ENCODE assay signal across 36 mouse cellular contexts in genomic region chr16:32450133-32450532, GRCm38 (mm10). TPM values are rescaled to one million over a fixed set of nuclear protein-coding genes. Genes with fewer than 3 reads are reported as not detected.
DNase-seq lines count a peak whose midpoint lies in the region; ATAC-seq lines count a peak whose summit lies in the region.
"Had no signal": no experiment of that assay in that cellular context is flagged by ENCODE, and none has a peak within 500 bp of the region (broad histone marks: within the 10 kb centered on the region; RNA-seq: fewer than 3 reads in every experiment).

No protein-coding gene starts in this region.

- no peaks in the 10 kb centered on the region for H3K27me3 ChIP-seq in liver, embryonic 11.5 days (replicated peaks; ENCODE audit: control insufficient read depth, insufficient read depth, low read length)
- no peaks in the 10 kb centered on the region for H3K27me3 ChIP-seq in liver, embryonic 15.5 days
- no peaks in the 10 kb centered on the region for H3K27me3 ChIP-seq in stomach, embryonic 16.5 days (ENCODE audit: control insufficient read depth, insufficient read depth, low read length)
- H3K27me3 ChIP-seq in forebrain, embryonic 12.5 days: no peaks in the 10 kb centered on the region
- H3K27me3 ChIP-seq in kidney, embryonic 16.5 days (ENCODE audit: insufficient read depth, low read length): no peaks in the 10 kb centered on the region
- H3K27me3 ChIP-seq in kidney, embryonic 15.5 days: no peaks in the 10 kb centered on the region
- H3K27me3 ChIP-seq: forebrain, embryonic 13.5 days; heart, embryonic 13.5 days; midbrain, embryonic 13.5 days had no signal

- WGBS in liver, embryonic 11.5 days: 80% methylated on average over 2 of the region's 2 CpGs
- WGBS in liver, embryonic 15.5 days (ENCODE audit: insufficient replicate concordance): 73% methylated on average over 2 of the region's 2 CpGs
- 91% methylated on average over 2 of the region's 2 CpGs for WGBS in stomach, embryonic 16.5 days
- 96% methylated on average over 2 of the region's 2 CpGs for WGBS in forebrain, embryonic 12.5 days
- 92% methylated on average over 2 of the region's 2 CpGs for WGBS in kidney, embryonic 16.5 days
- 82% methylated on average over 2 of the region's 2 CpGs for WGBS in kidney, embryonic 15.5 days

- no peaks in the 10 kb centered on the region for H3K9me3 ChIP-seq in liver, embryonic 11.5 days (ENCODE audit: control insufficient read depth, low read length)
- H3K9me3 ChIP-seq in liver, embryonic 15.5 days (replicated peaks): no peaks in the 10 kb centered on the region
- no peaks in the 10 kb centered on the region for H3K9me3 ChIP-seq in stomach, embryonic 16.5 days (replicated peaks; ENCODE audit: control insufficient read depth, low read length)
- no peaks in the 10 kb centered on the region for H3K9me3 ChIP-seq in forebrain, embryonic 12.5 days
- no peaks in the 10 kb centered on the region for H3K9me3 ChIP-seq in kidney, embryonic 16.5 days (ENCODE audit: low read length)
- H3K9me3 ChIP-seq in kidney, embryonic 15.5 days (replicated peaks): no peaks in the 10 kb centered on the region
- H3K9me3 ChIP-seq: forebrain, embryonic 13.5 days; heart, embryonic 13.5 days; midbrain, embryonic 13.5 days had no signal

- peak overlapping the region; percentile 28 for H3K9ac ChIP-seq in liver, embryonic 11.5 days (ENCODE audit: low read depth, low read length)
- peak overlapping the region; percentile 32; the same call in 1 of the 2 replicates for H3K9ac ChIP-seq in liver, embryonic 15.5 days
- no peak overlapping the region for H3K9ac ChIP-seq in stomach, embryonic 16.5 days (ENCODE audit: low read length)
- H3K9ac ChIP-seq in forebrain, embryonic 12.5 days: no peak overlapping the region
- H3K9ac ChIP-seq in kidney, embryonic 16.5 days (replicated peaks; ENCODE audit: low read length): no peak overlapping the region
- H3K9ac ChIP-seq in kidney, embryonic 15.5 days: no peak overlapping the region
- H3K9ac ChIP-seq: forebrain, embryonic 13.5 days; heart, embryonic 13.5 days; hindbrain, embryonic 14.5 days; midbrain, embryonic 13.5 days had no signal

- no peak for DNase-seq in liver, embryonic 11.5 days (ENCODE audit: low spot score)
- no peak for DNase-seq in liver
- DNase-seq: adrenal gland, adult 2 months; adrenal gland, postnatal 36 days; cerebellum, adult 8-10 months; cerebellum, postnatal 36 days; gastrocnemius, postnatal 25 days; heart, adult 2 months; heart, postnatal 10 days; kidney, adult 2 months; kidney, postnatal 14 days; layer of hippocampus, adult 9-11 months; lung, postnatal 10 days; thymus, adult 18-20 months; thymus, postnatal 36 days had no signal

- ATAC-seq in liver, embryonic 11.5 days (replicated peaks; ENCODE audit: low FRiP score): peak; percentile 37; the same call in 1 of the 2 replicates
- ATAC-seq in erythroid progenitor cell, adult 5-6 weeks (replicated peaks; ENCODE audit: low FRiP score, poor library complexity, severe bottlenecking): peak; percentile 16; the same call in 1 of the 2 replicates
- peak; percentile 63 for ATAC-seq in liver, embryonic 15.5 days (ENCODE audit: insufficient read depth)
- ATAC-seq in stomach, embryonic 16.5 days (ENCODE audit: insufficient read depth, low FRiP score): no peak
- ATAC-seq in forebrain, embryonic 12.5 days (ENCODE audit: low FRiP score): no peak
- ATAC-seq in kidney, embryonic 16.5 days (ENCODE audit: low FRiP score, low TSS enrichment): no peak
- ATAC-seq in kidney, embryonic 15.5 days (replicated peaks; ENCODE audit: low FRiP score): no peak
- ATAC-seq: forebrain, embryonic 13.5 days; midbrain, embryonic 13.5 days had no signal

- peaks cover 33% of the 10 kb centered on the region for H3K4me1 ChIP-seq in liver, embryonic 11.5 days (replicated peaks; ENCODE audit: control insufficient read depth, insufficient read depth, low read length)
- peaks cover 77% of the 10 kb centered on the region for H3K4me1 ChIP-seq in liver, embryonic 15.5 days (replicated peaks)
- H3K4me1 ChIP-seq in stomach, embryonic 16.5 days (ENCODE audit: control insufficient read depth, insufficient read depth, low read length): 0 out of 2 replicates have a peak, but pooled peaks cover 6% of the 10 kb centered on the region
- H3K4me1 ChIP-seq in forebrain, embryonic 12.5 days: no peaks in the 10 kb centered on the region
- H3K4me1 ChIP-seq in kidney, embryonic 16.5 days (ENCODE audit: insufficient read depth, low read length): no peaks in the 10 kb centered on the region
- H3K4me1 ChIP-seq in kidney, embryonic 15.5 days: no peaks in the 10 kb centered on the region
- H3K4me1 ChIP-seq: forebrain, embryonic 13.5 days; midbrain, embryonic 13.5 days had no signal

- H3K27ac ChIP-seq in liver, embryonic 11.5 days (ENCODE audit: low read depth, low read length): peak overlapping the region; percentile 53
- peak overlapping the region; percentile 92 for H3K27ac ChIP-seq in liver, embryonic 15.5 days (replicated peaks)
- peak overlapping the region; percentile 72; the same call in 1 of the 2 replicates for H3K27ac ChIP-seq in stomach, embryonic 16.5 days (ENCODE audit: low read length)
- H3K27ac ChIP-seq in forebrain, embryonic 12.5 days: no peak overlapping the region
- no peak overlapping the region for H3K27ac ChIP-seq in kidney, embryonic 16.5 days (ENCODE audit: low read length)
- H3K27ac ChIP-seq in kidney, embryonic 15.5 days: no peak overlapping the region
- H3K27ac ChIP-seq: forebrain, embryonic 13.5 days; heart, adult 2 months; heart, embryonic 13.5 days; hindbrain, embryonic 14.5 days; macrophage; midbrain, embryonic 13.5 days had no signal

- peaks cover 19% of the 10 kb centered on the region for H3K36me3 ChIP-seq in liver, embryonic 11.5 days (ENCODE audit: control insufficient read depth, insufficient read depth, low read length)
- H3K36me3 ChIP-seq in liver, embryonic 15.5 days (replicated peaks): peaks cover 36% of the 10 kb centered on the region
- H3K36me3 ChIP-seq in stomach, embryonic 16.5 days (ENCODE audit: control insufficient read depth, insufficient read depth, low read length): no peaks in the 10 kb centered on the region
- peaks cover 14% of the 10 kb centered on the region for H3K36me3 ChIP-seq in forebrain, embryonic 12.5 days (replicated peaks)
- H3K36me3 ChIP-seq in kidney, embryonic 16.5 days (ENCODE audit: insufficient read depth, low read length): 0 out of 2 replicates have a peak, but pooled peaks cover 8% of the 10 kb centered on the region
- peaks cover 25% of the 10 kb centered on the region for H3K36me3 ChIP-seq in kidney, embryonic 15.5 days

- no peak overlapping the region for H3K4me3 ChIP-seq in liver, embryonic 11.5 days (ENCODE audit: low read depth, low read length)
- H3K4me3 ChIP-seq in liver, embryonic 15.5 days (replicated peaks): peak overlapping the region; percentile 37
- H3K4me3 ChIP-seq in stomach, embryonic 16.5 days (replicated peaks; ENCODE audit: low read length): no peak overlapping the region
- no peak overlapping the region for H3K4me3 ChIP-seq in forebrain, embryonic 12.5 days (replicated peaks)
- no peak overlapping the region for H3K4me3 ChIP-seq in kidney, embryonic 16.5 days (ENCODE audit: low read length)
- H3K4me3 ChIP-seq in kidney, embryonic 15.5 days (replicated peaks): no peak overlapping the region
- H3K4me3 ChIP-seq: forebrain, embryonic 13.5 days; heart, adult 2 months; heart, embryonic 13.5 days; midbrain, embryonic 13.5 days had no signal

- peak overlapping the region; percentile 46 for H3K4me2 ChIP-seq in liver, embryonic 11.5 days
- H3K4me2 ChIP-seq in liver, embryonic 15.5 days: peak overlapping the region; percentile 74
- no peak overlapping the region for H3K4me2 ChIP-seq in stomach, embryonic 16.5 days (ENCODE audit: low read depth, low read length)
- H3K4me2 ChIP-seq in forebrain, embryonic 12.5 days: no peak overlapping the region
- H3K4me2 ChIP-seq in kidney, embryonic 16.5 days (replicated peaks; ENCODE audit: low read depth, low read length): no peak overlapping the region
- no peak overlapping the region for H3K4me2 ChIP-seq in kidney, embryonic 15.5 days
- H3K4me2 ChIP-seq: forebrain, embryonic 13.5 days; heart, embryonic 13.5 days; hindbrain, embryonic 14.5 days; midbrain, embryonic 13.5 days had no signal

RNA-seq across cellular contexts. Expression of gene Pcyt1a, which starts 19.4 kb away (rescaled TPM):
- 37.0 and 42.8 TPM in 2 replicates for polyA plus RNA-seq in liver, embryonic 11.5 days (2014; fragmentation: Nextera tagmentation; extraction: Ambion mirVana)
- total RNA-seq in erythroid progenitor cell, adult 5-6 weeks (2015; ENCODE audit: low replicate concordance): 162 and 171 TPM in 2 replicates
- total RNA-seq in erythroid progenitor cell, adult 5-6 weeks (2017; ENCODE audit: low replicate concordance): 278 and 335 TPM in 2 replicates
- 38.3 and 39.5 TPM in 2 replicates for polyA plus RNA-seq in liver, embryonic 15.5 days (2015; fragmentation: Nextera tagmentation; extraction: Ambion mirVana)
- polyA plus RNA-seq in stomach, embryonic 16.5 days (2015; fragmentation: Nextera tagmentation; extraction: Ambion mirVana): 42.0 and 54.3 TPM in 2 replicates
- 42.7 and 45.6 TPM in 2 replicates for polyA plus RNA-seq in forebrain, embryonic 12.5 days (2016; fragmentation: Nextera tagmentation; extraction: Ambion mirVana)
- polyA plus RNA-seq in kidney, embryonic 16.5 days (2015; fragmentation: Nextera tagmentation; extraction: Ambion mirVana): 38.3 and 44.6 TPM in 2 replicates
- 35.8 and 41.3 TPM in 2 replicates for polyA plus RNA-seq in kidney, embryonic 15.5 days (2015; fragmentation: Nextera tagmentation; extraction: Ambion mirVana)

RNA-seq across cellular contexts. Expression of gene Tctex1d2, which starts 30.6 kb away (rescaled TPM):
- polyA plus RNA-seq in liver, embryonic 11.5 days (2014; fragmentation: Nextera tagmentation; extraction: Ambion mirVana): 13.8 and 15.1 TPM in 2 replicates
- 8.6 and 11.3 TPM in 2 replicates for total RNA-seq in erythroid progenitor cell, adult 5-6 weeks (2015; ENCODE audit: low replicate concordance)
- total RNA-seq in erythroid progenitor cell, adult 5-6 weeks (2017; ENCODE audit: low replicate concordance): 4.8 and 11.8 TPM in 2 replicates
- polyA plus RNA-seq in liver, embryonic 15.5 days (2015; fragmentation: Nextera tagmentation; extraction: Ambion mirVana): 4.6 and 5.0 TPM in 2 replicates
- polyA plus RNA-seq in stomach, embryonic 16.5 days (2015; fragmentation: Nextera tagmentation; extraction: Ambion mirVana): 24.4 and 24.5 TPM in 2 replicates
- polyA plus RNA-seq in forebrain, embryonic 12.5 days (2016; fragmentation: Nextera tagmentation; extraction: Ambion mirVana): 31.8 and 34.6 TPM in 2 replicates
- 30.0 and 30.7 TPM in 2 replicates for polyA plus RNA-seq in kidney, embryonic 16.5 days (2015; fragmentation: Nextera tagmentation; extraction: Ambion mirVana)
- polyA plus RNA-seq in kidney, embryonic 15.5 days (2015; fragmentation: Nextera tagmentation; extraction: Ambion mirVana): 32.0 and 33.6 TPM in 2 replicates

RNA-seq across cellular contexts. Expression of gene Slc51a, which starts 37.5 kb away (rescaled TPM):
- 1.3 TPM in 2 replicates for polyA plus RNA-seq in liver, embryonic 11.5 days (2014; fragmentation: Nextera tagmentation; extraction: Ambion mirVana)
- total RNA-seq in erythroid progenitor cell, adult 5-6 weeks (2015; ENCODE audit: low replicate concordance): not detected in 2 replicates
- 0.51 TPM in 1 of 2 replicates, not detected in the other for total RNA-seq in erythroid progenitor cell, adult 5-6 weeks (2017; ENCODE audit: low replicate concordance)
- polyA plus RNA-seq in liver, embryonic 15.5 days (2015; fragmentation: Nextera tagmentation; extraction: Ambion mirVana): 0.37 and 0.56 TPM in 2 replicates
- 9.5 and 12.0 TPM in 2 replicates for polyA plus RNA-seq in stomach, embryonic 16.5 days (2015; fragmentation: Nextera tagmentation; extraction: Ambion mirVana)
- 0.27 and 0.40 TPM in 2 replicates for polyA plus RNA-seq in forebrain, embryonic 12.5 days (2016; fragmentation: Nextera tagmentation; extraction: Ambion mirVana)
- 3.0 and 3.9 TPM in 2 replicates for polyA plus RNA-seq in kidney, embryonic 16.5 days (2015; fragmentation: Nextera tagmentation; extraction: Ambion mirVana)
- polyA plus RNA-seq in kidney, embryonic 15.5 days (2015; fragmentation: Nextera tagmentation; extraction: Ambion mirVana): 2.1 and 2.2 TPM in 2 replicates
- total RNA-seq: gastrocnemius, postnatal 25 days; left cerebral cortex, adult 18-20 months; left cerebral cortex, postnatal 14 days; liver, adult 2 months had no signal

RNA-seq across cellular contexts. Expression of gene Zdhhc19, which starts 45.9 kb away (rescaled TPM):
- not detected in 2 replicates for polyA plus RNA-seq in liver, embryonic 11.5 days (2014; fragmentation: Nextera tagmentation; extraction: Ambion mirVana)
- not detected in 2 replicates for total RNA-seq in erythroid progenitor cell, adult 5-6 weeks (2015; ENCODE audit: low replicate concordance)
- total RNA-seq in erythroid progenitor cell, adult 5-6 weeks (2017; ENCODE audit: low replicate concordance): not detected in 2 replicates
- polyA plus RNA-seq in liver, embryonic 15.5 days (2015; fragmentation: Nextera tagmentation; extraction: Ambion mirVana): not detected in 2 replicates
- polyA plus RNA-seq in stomach, embryonic 16.5 days (2015; fragmentation: Nextera tagmentation; extraction: Ambion mirVana): 0.29 and 0.37 TPM in 2 replicates
- polyA plus RNA-seq in forebrain, embryonic 12.5 days (2016; fragmentation: Nextera tagmentation; extraction: Ambion mirVana): not detected in 2 replicates
- polyA plus RNA-seq in kidney, embryonic 16.5 days (2015; fragmentation: Nextera tagmentation; extraction: Ambion mirVana): not detected in 2 replicates
- polyA plus RNA-seq in kidney, embryonic 15.5 days (2015; fragmentation: Nextera tagmentation; extraction: Ambion mirVana): not detected in 2 replicates
- total RNA-seq: adrenal gland, adult 2 months; adrenal gland, postnatal 36 days; gastrocnemius, postnatal 25 days; heart, adult 2 months; heart, postnatal 10 days; hematopoietic stem cell, adult 5-6 weeks; left cerebral cortex, adult 18-20 months; left cerebral cortex, postnatal 14 days; liver, adult 2 months; monocyte, adult 5-6 weeks had no signal
- polyA plus RNA-seq: adrenal gland, adult 2 months; embryonic facial prominence, embryonic 11.5 days; forebrain, embryonic 13.5 days; heart, adult 2 months; heart, embryonic 13.5 days; hindbrain, embryonic 14.5 days; limb, embryonic 11.5 days; liver, adult 2 months; macrophage; midbrain, embryonic 13.5 days; neural tube, embryonic 14.5 days; stomach, embryonic 14.5 days had no signal

RNA-seq across cellular contexts. Expression of gene Tm4sf19, which starts 49.8 kb away (rescaled TPM):
- not detected in 2 replicates for polyA plus RNA-seq in liver, embryonic 11.5 days (2014; fragmentation: Nextera tagmentation; extraction: Ambion mirVana)
- total RNA-seq in erythroid progenitor cell, adult 5-6 weeks (2015; ENCODE audit: low replicate concordance): not detected in 2 replicates
- not detected in 2 replicates for total RNA-seq in erythroid progenitor cell, adult 5-6 weeks (2017; ENCODE audit: low replicate concordance)
- polyA plus RNA-seq in liver, embryonic 15.5 days (2015; fragmentation: Nextera tagmentation; extraction: Ambion mirVana): not detected in 2 replicates
- not detected in 2 replicates for polyA plus RNA-seq in stomach, embryonic 16.5 days (2015; fragmentation: Nextera tagmentation; extraction: Ambion mirVana)
- not detected in 2 replicates for polyA plus RNA-seq in forebrain, embryonic 12.5 days (2016; fragmentation: Nextera tagmentation; extraction: Ambion mirVana)
- polyA plus RNA-seq in kidney, embryonic 16.5 days (2015; fragmentation: Nextera tagmentation; extraction: Ambion mirVana): not detected in 2 replicates
- polyA plus RNA-seq in kidney, embryonic 15.5 days (2015; fragmentation: Nextera tagmentation; extraction: Ambion mirVana): 0.55 TPM in 1 of 2 replicates, not detected in the other
- total RNA-seq: gastrocnemius, postnatal 25 days; heart, adult 2 months; heart, postnatal 10 days; hematopoietic stem cell, adult 5-6 weeks; left cerebral cortex, adult 18-20 months; left cerebral cortex, postnatal 14 days; liver, adult 2 months; megakaryocyte-erythroid progenitor cell, adult 5-6 weeks; monocyte, adult 5-6 weeks had no signal
- polyA plus RNA-seq: forebrain, embryonic 13.5 days; hindbrain, embryonic 14.5 days; limb, embryonic 11.5 days; liver, adult 2 months; midbrain, embryonic 13.5 days; neural tube, embryonic 14.5 days; stomach, embryonic 14.5 days had no signal

Comparison
In these comparisons a context has a peak if more than half of its experiments do, and no peak if none do; other contexts are left out.
1. ATAC-seq: peak in liver, embryonic 11.5 days (single experiment), erythroid progenitor cell, adult 5-6 weeks (single experiment) and liver, embryonic 15.5 days (single experiment); none in stomach, embryonic 16.5 days (single experiment), forebrain, embryonic 12.5 days (single experiment), kidney, embryonic 16.5 days (single experiment) and kidney, embryonic 15.5 days (single experiment).
2. H3K27ac ChIP-seq: peak in liver, embryonic 11.5 days (single experiment), liver, embryonic 15.5 days (single experiment) and stomach, embryonic 16.5 days (single experiment); none in forebrain, embryonic 12.5 days (single experiment), kidney, embryonic 16.5 days (single experiment) and kidney, embryonic 15.5 days (single experiment).
3. H3K4me2 ChIP-seq: peak in liver, embryonic 11.5 days (single experiment) and liver, embryonic 15.5 days (single experiment); none in stomach, embryonic 16.5 days (single experiment), forebrain, embryonic 12.5 days (single experiment), kidney, embryonic 16.5 days (single experiment) and kidney, embryonic 15.5 days (single experiment).
4. H3K9ac ChIP-seq: peak in liver, embryonic 11.5 days (single experiment) and liver, embryonic 15.5 days (single experiment); none in stomach, embryonic 16.5 days (single experiment), forebrain, embryonic 12.5 days (single experiment), kidney, embryonic 16.5 days (single experiment) and kidney, embryonic 15.5 days (single experiment).